Mouse (Mus musculus): ENCODE results near the gene Cyp17a1. TPM values are rescaled to one million over a fixed set of nuclear protein-coding genes. Genes with fewer than 3 reads are reported as not detected.

The Cyp17a1 gene
- polyA plus RNA-seq, 1 experiment = 174 TPM

- Histone ChIP-seq H3K27ac (ENCODE audit: control insufficient read depth, insufficient read depth, low read depth, low read length) (no peak overlapping the region; the same call in 1 of the 2 replicates), H3K4me1 (ENCODE audit: control insufficient read depth, insufficient read depth, low read length) (peaks cover 17% of the 10 kb centered on the region)
These were observed 32.2 kb downstream of the Cyp17a1 start for GRCm38 (mm10) chr19:46640780-46641179.

DNA sequence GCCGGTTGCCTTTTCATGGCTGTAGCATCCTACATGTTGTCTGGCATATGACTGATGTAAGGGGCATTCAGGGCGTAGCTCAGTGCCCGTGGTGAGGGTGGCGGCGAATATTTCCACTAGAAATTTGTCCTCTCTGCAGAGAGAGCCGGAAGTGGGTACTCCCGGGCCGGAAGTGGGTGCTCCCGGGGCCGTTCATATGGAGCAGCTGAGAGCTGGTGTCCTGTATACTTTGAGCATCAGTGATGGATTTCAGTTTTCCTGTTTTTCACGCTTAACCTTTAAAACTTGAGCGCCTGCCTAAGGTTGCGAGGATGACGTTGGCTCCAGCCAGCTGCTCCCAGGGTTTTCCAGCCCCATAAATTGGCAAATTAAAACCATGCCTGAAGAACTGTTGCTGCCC is 33.5 kb downstream of the Cyp17a1 start:
- H3K4me3 ChIP-seq (ENCODE audit: control insufficient read depth, low read depth, low read length) = no peak overlapping the region
- H3K27ac ChIP-seq (ENCODE audit: control insufficient read depth, insufficient read depth, low read depth, low read length) = no peak overlapping the region
- H3K4me1 ChIP-seq (ENCODE audit: control insufficient read depth, insufficient read depth, low read length) = peaks cover 14% of the 10 kb centered on the region
- TF ChIP-seq CTCF (IDR thresholded peaks at IDR 0.05; ENCODE audit: control insufficient read depth, insufficient read depth, insufficient replicate concordance, low read depth, low read length) (no peak), POLR2A (IDR thresholded peaks at IDR 0.05; ENCODE audit: control insufficient read depth, low read depth, low read length) (no peak)
- no peaks in the 10 kb centered on the region for H3K27me3 ChIP-seq (ENCODE audit: control insufficient read depth, insufficient read depth, low read length)
- no peaks in the 10 kb centered on the region for H3K36me3 ChIP-seq (ENCODE audit: control insufficient read depth, insufficient read depth, low read length)

More at GRCm38 (mm10) chr19:46640780-46641179, 32.2 kb downstream of the Cyp17a1 start:
- Histone ChIP-seq H3K4me3 (ENCODE audit: control insufficient read depth, low read depth, low read length) (no peak overlapping the region), H3K27me3 (ENCODE audit: control insufficient read depth, insufficient read depth, low read length) (no peaks in the 10 kb centered on the region), H3K36me3 (ENCODE audit: control insufficient read depth, insufficient read depth, low read length) (no peaks in the 10 kb centered on the region; the same call in 1 of the 2 replicates)
- TF ChIP-seq POLR2A (IDR thresholded peaks at IDR 0.05; ENCODE audit: control insufficient read depth, low read depth, low read length) (no peak), CTCF (IDR thresholded peaks at IDR 0.05; ENCODE audit: control insufficient read depth, insufficient read depth, insufficient replicate concordance, low read depth, low read length) (no peak)

DNA sequence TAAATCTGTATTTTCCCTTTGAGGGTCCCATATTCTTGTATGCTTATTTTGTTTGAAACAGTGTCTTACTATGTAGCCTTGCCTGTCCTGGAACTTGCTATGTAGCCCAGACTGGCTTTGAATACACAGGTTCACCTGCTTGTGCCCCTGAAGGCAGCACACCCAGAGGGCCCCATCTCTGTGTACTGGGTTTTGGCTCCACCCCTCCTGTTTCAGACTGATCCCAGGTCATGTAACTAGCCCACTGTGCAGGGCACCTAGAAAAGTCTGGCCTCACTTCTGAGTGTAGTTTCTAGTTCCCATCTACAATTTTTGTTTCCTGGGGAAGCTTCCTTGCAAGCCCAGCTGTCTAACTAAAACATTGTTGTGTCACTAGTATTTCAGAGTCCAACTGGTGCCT is 33.9 kb downstream of the Cyp17a1 start:
- Histone ChIP-seq H3K27ac (ENCODE audit: control insufficient read depth, insufficient read depth, low read depth, low read length) (no peak overlapping the region), H3K4me1 (ENCODE audit: control insufficient read depth, insufficient read depth, low read length) (peaks cover 11% of the 10 kb centered on the region), H3K27me3 (ENCODE audit: control insufficient read depth, insufficient read depth, low read length) (no peaks in the 10 kb centered on the region), H3K36me3 (ENCODE audit: control insufficient read depth, insufficient read depth, low read length) (no peaks in the 10 kb centered on the region), H3K4me3 (ENCODE audit: control insufficient read depth, low read depth, low read length) (no peak overlapping the region)
- TF ChIP-seq CTCF (IDR thresholded peaks at IDR 0.05; ENCODE audit: control insufficient read depth, insufficient read depth, insufficient replicate concordance, low read depth, low read length) (no peak), POLR2A (IDR thresholded peaks at IDR 0.05; ENCODE audit: control insufficient read depth, low read depth, low read length) (no peak)

- Histone ChIP-seq H3K4me1 (ENCODE audit: control insufficient read depth, insufficient read depth, low read length) (peaks cover 7% of the 10 kb centered on the region), H3K27ac (ENCODE audit: control insufficient read depth, insufficient read depth, low read depth, low read length) (no peak overlapping the region), H3K36me3 (ENCODE audit: control insufficient read depth, insufficient read depth, low read length) (no peaks in the 10 kb centered on the region), H3K27me3 (ENCODE audit: control insufficient read depth, insufficient read depth, low read length) (no peaks in the 10 kb centered on the region), H3K4me3 (ENCODE audit: control insufficient read depth, low read depth, low read length) (no peak overlapping the region)
- TF ChIP-seq POLR2A (IDR thresholded peaks at IDR 0.05; ENCODE audit: control insufficient read depth, low read depth, low read length) = no peak
- TF ChIP-seq CTCF (IDR thresholded peaks at IDR 0.05; ENCODE audit: control insufficient read depth, insufficient read depth, insufficient replicate concordance, low read depth, low read length) = no peak
These were observed 35.4 kb downstream of the Cyp17a1 start for GRCm38 (mm10) chr19:46637598-46637997.

DNA sequence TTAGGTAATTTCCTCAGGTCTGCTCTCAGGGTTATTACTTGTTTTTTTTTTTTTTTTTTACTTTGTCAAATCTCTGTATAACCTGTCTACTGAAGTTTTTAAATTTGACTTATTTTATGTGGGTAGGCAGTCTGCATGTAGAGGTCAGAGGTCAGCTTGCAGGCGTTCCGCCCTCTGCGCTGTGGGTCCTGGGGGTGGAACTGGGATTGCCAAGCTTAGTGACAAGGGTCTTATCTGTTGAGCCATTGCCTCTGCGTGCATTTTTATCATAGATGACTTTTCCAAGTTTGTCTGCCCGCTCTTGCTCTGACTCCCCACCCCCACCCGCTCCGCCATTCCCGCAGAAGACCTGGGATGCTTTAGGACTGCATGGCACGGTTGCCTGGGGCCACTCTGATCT is 37.2 kb downstream of the Cyp17a1 start:
- H3K4me1 ChIP-seq (ENCODE audit: control insufficient read depth, insufficient read depth, low read length) = peaks cover 2% of the 10 kb centered on the region
- TF ChIP-seq POLR2A (IDR thresholded peaks at IDR 0.05; ENCODE audit: control insufficient read depth, low read depth, low read length) = no peak
- TF ChIP-seq CTCF (IDR thresholded peaks at IDR 0.05; ENCODE audit: control insufficient read depth, insufficient read depth, insufficient replicate concordance, low read depth, low read length) = no peak
- no peaks in the 10 kb centered on the region for H3K36me3 ChIP-seq (ENCODE audit: control insufficient read depth, insufficient read depth, low read length)
- no peaks in the 10 kb centered on the region for H3K27me3 ChIP-seq (ENCODE audit: control insufficient read depth, insufficient read depth, low read length)
- no peak overlapping the region for H3K4me3 ChIP-seq (ENCODE audit: control insufficient read depth, low read depth, low read length)
- no peak overlapping the region for H3K27ac ChIP-seq (ENCODE audit: control insufficient read depth, insufficient read depth, low read depth, low read length)

GRCm38 (mm10) chr19:46631637-46632036 is 41.3 kb downstream of the Cyp17a1 start:
- peaks cover 6% of the 10 kb centered on the region for H3K4me1 ChIP-seq (ENCODE audit: control insufficient read depth, insufficient read depth, low read length)
- no peaks in the 10 kb centered on the region for H3K36me3 ChIP-seq (ENCODE audit: control insufficient read depth, insufficient read depth, low read length)
- H3K27ac ChIP-seq (ENCODE audit: control insufficient read depth, insufficient read depth, low read depth, low read length) = no peak overlapping the region; the same call in 1 of the 2 replicates
- H3K27me3 ChIP-seq (ENCODE audit: control insufficient read depth, insufficient read depth, low read length) = no peaks in the 10 kb centered on the region
- TF ChIP-seq CTCF (IDR thresholded peaks at IDR 0.05; ENCODE audit: control insufficient read depth, insufficient read depth, insufficient replicate concordance, low read depth, low read length) = no peak
- no peak for TF ChIP-seq POLR2A (IDR thresholded peaks at IDR 0.05; ENCODE audit: control insufficient read depth, low read depth, low read length)
- H3K4me3 ChIP-seq (ENCODE audit: control insufficient read depth, low read depth, low read length) = no peak overlapping the region

GRCm38 (mm10) chr19:46629807-46630206 is 43.2 kb downstream of the Cyp17a1 start:
- H3K27ac ChIP-seq (ENCODE audit: control insufficient read depth, insufficient read depth, low read depth, low read length) = no peak overlapping the region
- no peaks in the 10 kb centered on the region for H3K27me3 ChIP-seq (ENCODE audit: control insufficient read depth, insufficient read depth, low read length)
- peaks cover 6% of the 10 kb centered on the region for H3K4me1 ChIP-seq (ENCODE audit: control insufficient read depth, insufficient read depth, low read length)
- TF ChIP-seq CTCF (IDR thresholded peaks at IDR 0.05; ENCODE audit: control insufficient read depth, insufficient read depth, insufficient replicate concordance, low read depth, low read length) (no peak), POLR2A (IDR thresholded peaks at IDR 0.05; ENCODE audit: control insufficient read depth, low read depth, low read length) (no peak)
- no peaks in the 10 kb centered on the region for H3K36me3 ChIP-seq (ENCODE audit: control insufficient read depth, insufficient read depth, low read length)
- no peak overlapping the region for H3K4me3 ChIP-seq (ENCODE audit: control insufficient read depth, low read depth, low read length)

GRCm38 (mm10) chr19:46628403-46628802 is 44.6 kb downstream of the Cyp17a1 start:
- TF ChIP-seq POLR2A (IDR thresholded peaks at IDR 0.05; ENCODE audit: control insufficient read depth, low read depth, low read length) (no peak), CTCF (IDR thresholded peaks at IDR 0.05; ENCODE audit: control insufficient read depth, insufficient read depth, insufficient replicate concordance, low read depth, low read length) (no peak)
- no peak overlapping the region for H3K27ac ChIP-seq (ENCODE audit: control insufficient read depth, insufficient read depth, low read depth, low read length)
- H3K4me1 ChIP-seq (ENCODE audit: control insufficient read depth, insufficient read depth, low read length) = peaks cover 9% of the 10 kb centered on the region
- no peaks in the 10 kb centered on the region for H3K27me3 ChIP-seq (ENCODE audit: control insufficient read depth, insufficient read depth, low read length)
- no peak overlapping the region for H3K4me3 ChIP-seq (ENCODE audit: control insufficient read depth, low read depth, low read length)
- H3K36me3 ChIP-seq (ENCODE audit: control insufficient read depth, insufficient read depth, low read length) = no peaks in the 10 kb centered on the region

Measured in testis, adult 2 months (tissue).